Mouse (Mus musculus) midbrain, postnatal 0 days (tissue): ENCODE measurements around the gene Sh3d21. TPM values are rescaled to one million over a fixed set of nuclear protein-coding genes. Genes with fewer than 3 reads are reported as not detected.
"Not testable (repeated sequence)": the region's sequence is repeated elsewhere in the genome, so short reads cannot be mapped to it uniquely, and the experiment has no call there.

ENCODE experiments used
- ATAC-seq: fragments of 200-750 bp; cut with Nextera tagmentation; 2 replicates; pipeline ENCODE4 v1.8.0; 2017; ENCODE audit warnings: moderate number of reproducible peaks, mild to moderate bottlenecking, moderate TSS enrichment, moderate library complexity; ENCODE audit not compliant: low FRiP score
- DNase-seq: peaks from one replicate; pipeline ENCODE4 v3.0.0-alpha.2; 2015; ENCODE audit warnings: low spot score
- H3K27ac ChIP-seq: fragments of 300-500 bp; sonication (generic); 2 replicates; pipeline ENCODE4 v1.5.1; 2014; ENCODE audit warnings: low read depth, mild to moderate bottlenecking, low read length, mixed read lengths
- H3K27me3 ChIP-seq: fragments of 300-500 bp; sonication (generic); 2 replicates; pipeline ENCODE4 v1.6.1; 2014; ENCODE audit warnings: low read length, control low read depth, mixed read lengths; ENCODE audit not compliant: insufficient read depth
- H3K36me3 ChIP-seq: fragments of 300-500 bp; sonication (generic); 2 replicates; pipeline ENCODE4 v1.6.1; 2014; ENCODE audit warnings: low read length, control low read depth, mixed read lengths; ENCODE audit not compliant: insufficient read depth
- H3K4me1 ChIP-seq: fragments of 300-500 bp; sonication (generic); 2 replicates; pipeline ENCODE4 v1.6.1; 2014; ENCODE audit warnings: mild to moderate bottlenecking, control low read depth, antibody characterized with exemption, low read length, mixed read lengths; ENCODE audit not compliant: insufficient read depth
- H3K4me2 ChIP-seq: fragments of 300-500 bp; sonication (generic); 2 replicates; pipeline ENCODE4 v1.6.1; 2014; ENCODE audit warnings: low read depth, mild to moderate bottlenecking, low read length, mixed read lengths; ENCODE audit not compliant: poor library complexity, severe bottlenecking
- H3K4me3 ChIP-seq: fragments of 300-500 bp; sonication (generic); 2 replicates; pipeline ENCODE4 v1.5.1; 2014; ENCODE audit warnings: low read depth, mild to moderate bottlenecking, low read length, moderate library complexity
- H3K9ac ChIP-seq: fragments of 300-500 bp; sonication (generic); replicated peaks from 2 replicates; pipeline ENCODE4 v1.6.1; 2014; ENCODE audit warnings: mild to moderate bottlenecking, low read length, moderate library complexity, mixed read lengths; ENCODE audit not compliant: poor library complexity, severe bottlenecking
- H3K9me3 ChIP-seq: fragments of 300-500 bp; sonication (generic); 2 replicates; pipeline ENCODE4 v1.6.1; 2016; ENCODE audit warnings: low read length, control low read depth
- CTCF ChIP-seq: IDR thresholded peaks from 2 replicates; pipeline ENCODE4 v1.5.1; 2016; ENCODE audit warnings: antibody characterized with exemption, mild to moderate bottlenecking
- WGBS: fragments of 180-500 bp; shearing (Covaris S2); extraction: QIAGEN DNeasy Blood & Tissue Kit; methylation state at CpG from one replicate; pipeline ENCODE4 v1.1.7; 2014; 5-methylcytosine and 5-hydroxymethylcytosine counted together
- polyA plus RNA-seq: library from polyadenylated mRNA; unstranded; fragments of >200 nt; fragmentation: Nextera tagmentation; extraction: Ambion mirVana; gene quantifications from 2 replicates; pipeline ENCODE4 v1.2.1, GENCODE M21; 2015
- total RNA-seq: library from RNA; depleted of rRNA; stranded (reverse); fragments of >200 nt; gene quantifications from 2 replicates; pipeline ENCODE4 v1.2.3, GENCODE M21; 2014

Gene Sh3d21
- total and polyA plus RNA-seq, 2 experiments from 2014 or later, result 2.7 to 2.9 TPM

- H3K4me2 ChIP-seq, result no peak overlapping the region
- no peak overlapping the region for H3K27ac ChIP-seq
- peaks cover 21% of the 10 kb centered on the region for H3K36me3 ChIP-seq
- 52% methylated on average over 7 of the region's 7 CpGs for WGBS
- ATAC-seq, result no peak
- H3K4me3 ChIP-seq, result no peak overlapping the region
- TF ChIP-seq CTCF, result peak; percentile 88
- no peaks in the 10 kb centered on the region for H3K4me1 ChIP-seq
- H3K9ac ChIP-seq, result no peak overlapping the region
- no peaks in the 10 kb centered on the region for H3K9me3 ChIP-seq
- peak; percentile 82 for DNase-seq
- no peaks in the 10 kb centered on the region for H3K27me3 ChIP-seq
These were observed 18.1 kb upstream of the Sh3d21 start for GRCm38 (mm10) chr4:126181170-126181957.

- not testable (repeated sequence) for H3K4me1 ChIP-seq, DNase-seq, H3K9ac ChIP-seq, H3K9me3 ChIP-seq, ATAC-seq, H3K27me3 ChIP-seq, H3K4me3 ChIP-seq, H3K27ac ChIP-seq, H3K4me2 ChIP-seq
- H3K36me3 ChIP-seq, result peaks cover 37% of the 10 kb centered on the region
- 89% methylated on average over 7 of the region's 7 CpGs for WGBS
These were observed 12.7 kb upstream of the Sh3d21 start for GRCm38 (mm10) chr4:126175980-126176379.

GRCm38 (mm10) chr4:126173800-126174199 lies 10.5 kb upstream of the Sh3d21 start:
- no peak for ATAC-seq
- no peak overlapping the region for H3K27ac ChIP-seq
- H3K4me2 ChIP-seq, result no peak overlapping the region
- no peaks in the 10 kb centered on the region for H3K4me1 ChIP-seq
- H3K36me3 ChIP-seq, result peaks cover 43% of the 10 kb centered on the region
- no peak overlapping the region for H3K9ac ChIP-seq
- H3K9me3 ChIP-seq, result no peaks in the 10 kb centered on the region
- H3K4me3 ChIP-seq, result no peak overlapping the region
- no peaks in the 10 kb centered on the region for H3K27me3 ChIP-seq
- WGBS, result 90% methylated on average over 5 of the region's 5 CpGs
- TF ChIP-seq CTCF, result no peak
- no peak for DNase-seq

- ATAC-seq, result not testable (repeated sequence)
- H3K36me3 ChIP-seq, result peaks cover 41% of the 10 kb centered on the region
These were observed 7.4 kb upstream of the Sh3d21 start for GRCm38 (mm10) chr4:126170737-126171136.

GRCm38 (mm10) chr4:126168851-126169250 lies 5.6 kb upstream of the Sh3d21 start:
- Histone ChIP-seq H3K36me3 (peaks cover 35% of the 10 kb centered on the region), H3K4me1 (no peaks in the 10 kb centered on the region), H3K4me2 (no peak overlapping the region), H3K9ac (no peak overlapping the region), H3K27ac (no peak overlapping the region), H3K4me3 (no peak overlapping the region), H3K27me3 (no peaks in the 10 kb centered on the region), H3K9me3 (no peaks in the 10 kb centered on the region)
- DNase-seq (no peak), ATAC-seq (no peak)
- TF ChIP-seq CTCF, result no peak
- WGBS, result 89% methylated on average over 6 of the region's 6 CpGs

More at GRCm38 (mm10) chr4:126170737-126171136, 7.4 kb upstream of the Sh3d21 start:
- H3K4me2 ChIP-seq, H3K27me3 ChIP-seq, H3K4me1 ChIP-seq, H3K9ac ChIP-seq, H3K27ac ChIP-seq, H3K9me3 ChIP-seq, H3K4me3 ChIP-seq, DNase-seq: not testable (repeated sequence)
- WGBS, result 97% methylated on average over 5 of the region's 5 CpGs

- H3K9me3 ChIP-seq, result no peaks in the 10 kb centered on the region
- H3K36me3 ChIP-seq, result peaks cover 27% of the 10 kb centered on the region
- ATAC-seq (no peak), DNase-seq (no peak)
- peaks cover 9% of the 10 kb centered on the region for H3K4me1 ChIP-seq
- H3K4me2 ChIP-seq, result no peak overlapping the region
- no peak for TF ChIP-seq CTCF
- H3K27me3 ChIP-seq, result no peaks in the 10 kb centered on the region
- 84% methylated on average over 3 of the region's 3 CpGs for WGBS
- H3K9ac ChIP-seq, result no peak overlapping the region
- no peak overlapping the region for H3K27ac ChIP-seq
- no peak overlapping the region for H3K4me3 ChIP-seq
These were observed 2.8 kb upstream of the Sh3d21 start for GRCm38 (mm10) chr4:126166084-126166483.

- not testable (repeated sequence) for H3K4me1 ChIP-seq, DNase-seq, H3K9ac ChIP-seq, H3K4me3 ChIP-seq, H3K27ac ChIP-seq, H3K4me2 ChIP-seq, ATAC-seq, H3K27me3 ChIP-seq, H3K9me3 ChIP-seq
- WGBS, result 75% methylated on average over 8 of the region's 10 CpGs
- peaks cover 20% of the 10 kb centered on the region for H3K36me3 ChIP-seq
These were observed 1.8 kb upstream of the Sh3d21 start for GRCm38 (mm10) chr4:126165092-126165491.
